Mouse (Mus musculus) bone marrow macrophage, adult 2 months (primary cell): ENCODE data around the gene Psen2.

Experiments
- CTCF ChIP-seq: IDR thresholded peaks from 2 replicates; pipeline ENCODE4 v1.5.1; 2012; ENCODE audit warnings: low read depth, mild to moderate bottlenecking, low read length, moderate library complexity
- POLR2A ChIP-seq: IDR thresholded peaks from 2 replicates; pipeline ENCODE4 v1.6.1; 2012; ENCODE audit warnings: mild to moderate bottlenecking, low read depth, low read length, borderline replicate concordance

- TF ChIP-seq CTCF (no peak), POLR2A (no peak)
These were observed 10.5 kb downstream of the Psen2 start for GRCm38 (mm10) chr1:180252656-180253190.
